Comparison of ENCODE assay signal across 15 mouse cellular contexts in genomic region chr2:110036265-110036664, GRCm38 (mm10). TPM values are rescaled to one million over a fixed set of nuclear protein-coding genes. Genes with fewer than 3 reads are reported as not detected.
DNase-seq lines count a peak whose midpoint lies in the region; ATAC-seq lines count a peak whose summit lies in the region.
"Had no signal": no experiment of that assay in that cellular context is flagged by ENCODE, and none has a peak within 500 bp of the region (broad histone marks: within the 10 kb centered on the region; RNA-seq: fewer than 3 reads in every experiment).

No protein-coding gene starts in this region.

- peaks cover 16% of the 10 kb centered on the region for H3K4me1 ChIP-seq in heart, embryonic 16.5 days (ENCODE audit: control insufficient read depth, insufficient read depth, low read length)
- H3K4me1 ChIP-seq in heart, embryonic 12.5 days (replicated peaks): peaks cover 16% of the 10 kb centered on the region
- H3K4me1 ChIP-seq in midbrain, embryonic 11.5 days (ENCODE audit: control insufficient read depth, insufficient read depth, low read length): no peaks in the 10 kb centered on the region
- H3K4me1 ChIP-seq in midbrain, embryonic 14.5 days (ENCODE audit: control insufficient read depth, insufficient read depth, low read length): no peaks in the 10 kb centered on the region
- peaks cover 9% of the 10 kb centered on the region for H3K4me1 ChIP-seq in intestine, embryonic 16.5 days (ENCODE audit: control insufficient read depth, insufficient read depth, low read length)

- H3K4me2 ChIP-seq in heart, embryonic 16.5 days (ENCODE audit: low read depth, low read length): peak overlapping the region; percentile 14; the same call in 1 of the 2 replicates
- no peak overlapping the region for H3K4me2 ChIP-seq in heart, embryonic 12.5 days
- no peak overlapping the region for H3K4me2 ChIP-seq in midbrain, embryonic 11.5 days
- H3K4me2 ChIP-seq in midbrain, embryonic 14.5 days (ENCODE audit: low read length): no peak overlapping the region
- H3K4me2 ChIP-seq in intestine, embryonic 16.5 days (ENCODE audit: low read depth, low read length): peak overlapping the region; percentile 19; the same call in 1 of the 2 replicates
- H3K4me2 ChIP-seq: neural tube, embryonic 15.5 days had no signal

- no peak for DNase-seq in midbrain, embryonic 11.5 days (ENCODE audit: low spot score, missing footprints)
- no peak for DNase-seq in midbrain, embryonic 14.5 days
- DNase-seq in yolk sac, embryonic 10.5 days (ENCODE audit: low spot score): peak; percentile 49
- DNase-seq in right cerebral cortex, postnatal 14 days: no peak
- DNase-seq in cerebellum, adult 11-12 months: no peak
- DNase-seq: adrenal gland, adult 2 months; cerebellum, adult 9-10 months; spleen, adult 18-20 months had no signal

- peaks cover 12% of the 10 kb centered on the region for H3K36me3 ChIP-seq in heart, embryonic 16.5 days (ENCODE audit: control insufficient read depth, insufficient read depth)
- H3K36me3 ChIP-seq in heart, embryonic 12.5 days: peaks cover 18% of the 10 kb centered on the region
- H3K36me3 ChIP-seq in midbrain, embryonic 11.5 days (ENCODE audit: control insufficient read depth, insufficient read depth, low read length): peaks cover 2% of the 10 kb centered on the region; the same call in 1 of the 2 replicates
- H3K36me3 ChIP-seq in midbrain, embryonic 14.5 days (ENCODE audit: control insufficient read depth, insufficient read depth, low read length): peaks cover 10% of the 10 kb centered on the region
- H3K36me3 ChIP-seq in intestine, embryonic 16.5 days (ENCODE audit: control insufficient read depth, insufficient read depth, low read length): no peaks in the 10 kb centered on the region

- H3K4me3 ChIP-seq in heart, embryonic 16.5 days (ENCODE audit: low read length): no peak overlapping the region
- no peak overlapping the region for H3K4me3 ChIP-seq in heart, embryonic 12.5 days
- H3K4me3 ChIP-seq in midbrain, embryonic 11.5 days (ENCODE audit: low read depth, low read length): no peak overlapping the region
- no peak overlapping the region for H3K4me3 ChIP-seq in midbrain, embryonic 14.5 days (replicated peaks; ENCODE audit: low read depth, low read length)
- H3K4me3 ChIP-seq in intestine, embryonic 16.5 days (ENCODE audit: low read length): no peak overlapping the region
- H3K4me3 ChIP-seq: left cerebral cortex, adult 2 months; neural tube, embryonic 15.5 days had no signal

- no peaks in the 10 kb centered on the region for H3K9me3 ChIP-seq in heart, embryonic 16.5 days (replicated peaks; ENCODE audit: control insufficient read depth, low read length)
- H3K9me3 ChIP-seq in heart, embryonic 12.5 days (replicated peaks): no peaks in the 10 kb centered on the region
- H3K9me3 ChIP-seq in midbrain, embryonic 11.5 days (ENCODE audit: control insufficient read depth, low read length): no peaks in the 10 kb centered on the region
- no peaks in the 10 kb centered on the region for H3K9me3 ChIP-seq in midbrain, embryonic 14.5 days (ENCODE audit: control insufficient read depth, low read length)
- no peaks in the 10 kb centered on the region for H3K9me3 ChIP-seq in intestine, embryonic 16.5 days (ENCODE audit: control insufficient read depth, low read length)
- H3K9me3 ChIP-seq: neural tube, embryonic 15.5 days had no signal

- ATAC-seq in heart, embryonic 16.5 days (replicated peaks; ENCODE audit: extremely low read depth, insufficient read depth, low FRiP score): no peak
- ATAC-seq in heart, embryonic 12.5 days (ENCODE audit: insufficient number of reproducible peaks, low FRiP score): no peak
- ATAC-seq in midbrain, embryonic 11.5 days (ENCODE audit: low FRiP score): peak; percentile 54; the same call in 1 of the 2 replicates
- ATAC-seq in midbrain, embryonic 14.5 days (ENCODE audit: low FRiP score, low TSS enrichment): no peak
- ATAC-seq in intestine, embryonic 16.5 days: peak; percentile 75
- ATAC-seq: forebrain, embryonic 16.5 days; hindbrain, postnatal 0 days had no signal

- no peak overlapping the region for H3K27ac ChIP-seq in heart, embryonic 16.5 days (ENCODE audit: low read length)
- no peak overlapping the region for H3K27ac ChIP-seq in heart, embryonic 12.5 days (ENCODE audit: poor library complexity, severe bottlenecking)
- H3K27ac ChIP-seq in midbrain, embryonic 11.5 days (ENCODE audit: low read depth, low read length): no peak overlapping the region
- H3K27ac ChIP-seq in midbrain, embryonic 14.5 days (replicated peaks; ENCODE audit: low read depth, low read length): no peak overlapping the region
- H3K27ac ChIP-seq in intestine, embryonic 16.5 days (ENCODE audit: low read length): no peak overlapping the region
- H3K27ac ChIP-seq: hindbrain, postnatal 0 days; left cerebral cortex, adult 2 months; neural tube, embryonic 15.5 days had no signal

- WGBS in heart, embryonic 16.5 days: 35% methylated on average over 4 of the region's 4 CpGs
- 27% methylated on average over 4 of the region's 4 CpGs for WGBS in heart, embryonic 12.5 days
- WGBS in midbrain, embryonic 11.5 days: 46% methylated on average over 4 of the region's 4 CpGs
- 45% methylated on average over 4 of the region's 4 CpGs for WGBS in midbrain, embryonic 14.5 days
- WGBS in intestine, embryonic 16.5 days: 17% methylated on average over 4 of the region's 4 CpGs

- H3K9ac ChIP-seq in heart, embryonic 16.5 days (ENCODE audit: low read length): peak overlapping the region; percentile 4; the same call in 1 of the 2 replicates
- no peak overlapping the region for H3K9ac ChIP-seq in heart, embryonic 12.5 days
- H3K9ac ChIP-seq in midbrain, embryonic 11.5 days (ENCODE audit: low read length): no peak overlapping the region
- H3K9ac ChIP-seq in midbrain, embryonic 14.5 days (replicated peaks; ENCODE audit: low read length): no peak overlapping the region
- H3K9ac ChIP-seq in intestine, embryonic 16.5 days (ENCODE audit: low read depth, low read length): no peak overlapping the region
- H3K9ac ChIP-seq: neural tube, embryonic 15.5 days had no signal

- H3K27me3 ChIP-seq in heart, embryonic 16.5 days (ENCODE audit: control insufficient read depth, insufficient read depth, low read length): no peaks in the 10 kb centered on the region
- H3K27me3 ChIP-seq in heart, embryonic 12.5 days (replicated peaks): no peaks in the 10 kb centered on the region
- H3K27me3 ChIP-seq in midbrain, embryonic 11.5 days (ENCODE audit: control insufficient read depth, insufficient read depth, low read length): no peaks in the 10 kb centered on the region
- no peaks in the 10 kb centered on the region for H3K27me3 ChIP-seq in midbrain, embryonic 14.5 days (ENCODE audit: control insufficient read depth, insufficient read depth, low read length)
- no peaks in the 10 kb centered on the region for H3K27me3 ChIP-seq in intestine, embryonic 16.5 days (replicated peaks; ENCODE audit: control insufficient read depth, insufficient read depth, low read length)
- H3K27me3 ChIP-seq: neural tube, embryonic 15.5 days had no signal

RNA-seq across cellular contexts. Expression of gene Ccdc34, which starts 18.6 kb away (rescaled TPM):
- polyA plus RNA-seq in heart, embryonic 16.5 days (2015; fragmentation: Nextera tagmentation; extraction: Ambion mirVana): 26.4 TPM in 2 replicates
- polyA plus RNA-seq in heart, embryonic 12.5 days (2016; fragmentation: Nextera tagmentation; extraction: Ambion mirVana): 28.7 and 32.3 TPM in 2 replicates
- polyA plus RNA-seq in midbrain, embryonic 11.5 days (2014; fragmentation: Nextera tagmentation; extraction: Ambion mirVana): 59.0 and 67.9 TPM in 2 replicates
- polyA plus RNA-seq in midbrain, embryonic 14.5 days (2014; fragmentation: Nextera tagmentation; extraction: Ambion mirVana): 30.1 and 31.8 TPM in 2 replicates
- 34.5 and 40.0 TPM in 2 replicates for polyA plus RNA-seq in intestine, embryonic 16.5 days (2015; fragmentation: Nextera tagmentation; extraction: Ambion mirVana)

Comparison
In these comparisons a context has a peak if more than half of its experiments do, and no peak if none do; other contexts are left out.
1. ATAC-seq: peak in midbrain, embryonic 11.5 days (single experiment) and intestine, embryonic 16.5 days (single experiment); none in heart, embryonic 16.5 days (single experiment), heart, embryonic 12.5 days (single experiment) and midbrain, embryonic 14.5 days (single experiment).
2. H3K4me2 ChIP-seq: peak in heart, embryonic 16.5 days (single experiment) and intestine, embryonic 16.5 days (single experiment); none in heart, embryonic 12.5 days (single experiment), midbrain, embryonic 11.5 days (single experiment) and midbrain, embryonic 14.5 days (single experiment).